Mouse (Mus musculus): ENCODE results near the gene Zdhhc9.

The Zdhhc9 gene

DNA sequence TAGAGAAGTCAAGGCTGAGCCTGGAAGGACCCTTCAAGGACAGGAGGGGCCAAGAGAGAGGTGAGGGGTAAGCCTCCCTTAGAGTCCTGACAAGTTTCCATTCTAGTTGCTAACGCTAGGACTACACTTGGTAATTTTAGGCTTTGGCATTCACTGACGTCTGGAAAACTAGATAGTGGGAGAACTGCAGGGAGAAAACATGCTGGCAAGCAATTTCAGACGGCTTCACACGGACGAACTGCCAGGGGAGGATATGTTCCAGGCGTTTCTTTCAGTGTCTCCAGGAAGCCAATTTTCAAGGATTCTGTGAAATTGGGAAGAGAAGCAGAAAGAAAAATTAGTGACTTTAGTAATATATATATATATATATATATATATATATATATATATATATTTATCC is 26.8 kb downstream of the Zdhhc9 start:
- in situ Hi-C loops (cut with MboI, MseI) = no loop called here

DNA sequence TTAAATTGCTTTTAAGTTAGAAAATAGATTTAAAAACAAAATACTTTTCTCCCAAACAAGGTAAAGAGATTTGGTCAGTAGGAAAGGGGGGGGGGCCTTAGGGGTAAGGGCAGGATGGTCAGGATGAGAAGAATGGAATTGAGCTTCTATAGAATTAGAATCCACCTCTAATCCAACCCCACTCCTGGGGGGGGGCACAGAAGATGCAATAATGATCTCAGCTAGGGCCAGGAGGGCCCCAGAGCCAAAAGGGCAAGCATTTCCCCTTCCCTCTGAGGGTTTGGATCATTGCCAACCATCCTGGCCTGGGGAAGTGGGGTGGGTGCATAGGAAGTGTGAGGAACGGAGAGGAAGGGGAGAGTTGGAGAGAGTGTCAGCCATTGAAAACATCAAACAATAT is 38.3 kb downstream of the Zdhhc9 start:
- in situ Hi-C loops (cut with MboI, MseI) = no loop called here

GRCm38 (mm10) chrX:48169892-48170291 is 38.8 kb downstream of the Zdhhc9 start:
- in situ Hi-C loops (cut with MboI, MseI) = no loop called here

GRCm38 (mm10) chrX:48158229-48158919 is 50.3 kb downstream of the Zdhhc9 start:
- in situ Hi-C loops (cut with MboI, MseI) = no loop called here

- in situ Hi-C loops (cut with MboI, MseI) = no loop called here
Observed at GRCm38 (mm10) chrX:48157396-48157795, 51.3 kb downstream of the Zdhhc9 start.

DNA sequence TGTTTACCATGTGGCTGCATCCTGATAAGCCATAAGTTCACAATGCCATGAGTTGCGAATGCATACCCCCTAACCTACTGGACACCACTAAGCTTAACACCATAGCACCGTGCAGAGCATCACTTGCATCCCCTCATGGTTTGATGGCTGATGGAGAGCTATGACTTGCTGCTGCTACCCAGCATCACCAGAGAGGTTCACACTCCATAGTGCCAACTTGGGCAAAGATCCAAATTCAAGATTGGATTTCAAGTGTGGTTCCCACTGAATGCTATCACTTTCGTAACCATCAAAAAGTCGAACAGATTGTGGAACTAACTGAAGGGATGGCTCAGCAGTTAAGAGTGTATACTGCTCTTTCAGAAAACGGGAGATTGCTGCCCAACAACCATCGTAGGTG is 53.2 kb downstream of the Zdhhc9 start:
- in situ Hi-C loops (cut with MboI, MseI) = no loop called here

GRCm38 (mm10) chrX:48153949-48154348 is 54.7 kb downstream of the Zdhhc9 start:
- in situ Hi-C loops (cut with MboI, MseI) = no loop called here

DNA sequence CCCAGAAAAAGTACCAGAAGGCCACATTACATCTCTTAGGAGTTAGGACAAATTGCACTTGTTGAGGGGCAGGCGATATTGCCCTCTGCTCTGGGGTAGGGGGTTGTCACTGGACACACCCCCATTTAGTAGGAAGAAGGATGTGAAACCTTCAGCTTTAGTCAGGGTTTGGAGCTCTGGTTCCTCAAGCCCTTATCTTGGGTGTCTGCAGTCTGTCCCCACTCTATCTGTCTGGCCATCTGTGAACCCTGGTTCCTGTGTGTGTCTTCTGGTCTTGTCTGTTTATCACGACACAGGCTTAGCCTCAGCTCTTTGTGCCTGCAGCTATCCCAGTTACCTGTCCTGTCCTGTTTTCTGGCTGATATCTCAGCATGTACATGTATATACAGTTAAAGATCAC is 55.3 kb downstream of the Zdhhc9 start:
- in situ Hi-C loops (cut with MboI, MseI) = no loop called here

GRCm38 (mm10) chrX:48152106-48152505 is 56.6 kb downstream of the Zdhhc9 start:
- in situ Hi-C loops (cut with MboI, MseI) = no loop called here

- in situ Hi-C loops (cut with MboI, MseI) = no loop called here
Observed at GRCm38 (mm10) chrX:48147741-48148186, 60.9 kb downstream of the Zdhhc9 start.

DNA sequence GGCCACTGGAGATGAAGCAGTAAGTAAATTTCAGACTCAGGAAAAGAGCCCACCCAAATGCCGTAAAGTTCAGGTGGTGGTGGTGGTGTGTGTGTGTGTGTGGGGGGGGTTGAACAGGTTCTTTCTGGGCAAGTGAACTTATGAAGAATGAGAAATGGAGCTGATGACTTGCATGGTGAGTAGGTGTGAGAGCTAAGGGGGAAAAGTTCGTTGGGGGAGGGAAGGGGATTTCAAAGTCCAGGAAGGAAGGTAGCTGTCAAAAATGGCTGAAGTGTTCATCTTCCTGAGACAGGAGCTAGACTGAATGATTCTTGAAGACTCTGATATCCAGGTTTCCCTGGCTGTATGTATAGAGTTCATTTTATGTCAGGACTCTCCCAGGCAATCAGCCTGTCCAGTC is 61.5 kb downstream of the Zdhhc9 start:
- in situ Hi-C loops (cut with MboI, MseI) = no loop called here

GRCm38 (mm10) chrX:48146262-48146661 is 62.4 kb downstream of the Zdhhc9 start, which contains the start of gene Sash3:
Gene Sash3, plus strand, starts transcription at chrX:48146436.
- in situ Hi-C loops (cut with MboI, MseI) = no loop called here

DNA sequence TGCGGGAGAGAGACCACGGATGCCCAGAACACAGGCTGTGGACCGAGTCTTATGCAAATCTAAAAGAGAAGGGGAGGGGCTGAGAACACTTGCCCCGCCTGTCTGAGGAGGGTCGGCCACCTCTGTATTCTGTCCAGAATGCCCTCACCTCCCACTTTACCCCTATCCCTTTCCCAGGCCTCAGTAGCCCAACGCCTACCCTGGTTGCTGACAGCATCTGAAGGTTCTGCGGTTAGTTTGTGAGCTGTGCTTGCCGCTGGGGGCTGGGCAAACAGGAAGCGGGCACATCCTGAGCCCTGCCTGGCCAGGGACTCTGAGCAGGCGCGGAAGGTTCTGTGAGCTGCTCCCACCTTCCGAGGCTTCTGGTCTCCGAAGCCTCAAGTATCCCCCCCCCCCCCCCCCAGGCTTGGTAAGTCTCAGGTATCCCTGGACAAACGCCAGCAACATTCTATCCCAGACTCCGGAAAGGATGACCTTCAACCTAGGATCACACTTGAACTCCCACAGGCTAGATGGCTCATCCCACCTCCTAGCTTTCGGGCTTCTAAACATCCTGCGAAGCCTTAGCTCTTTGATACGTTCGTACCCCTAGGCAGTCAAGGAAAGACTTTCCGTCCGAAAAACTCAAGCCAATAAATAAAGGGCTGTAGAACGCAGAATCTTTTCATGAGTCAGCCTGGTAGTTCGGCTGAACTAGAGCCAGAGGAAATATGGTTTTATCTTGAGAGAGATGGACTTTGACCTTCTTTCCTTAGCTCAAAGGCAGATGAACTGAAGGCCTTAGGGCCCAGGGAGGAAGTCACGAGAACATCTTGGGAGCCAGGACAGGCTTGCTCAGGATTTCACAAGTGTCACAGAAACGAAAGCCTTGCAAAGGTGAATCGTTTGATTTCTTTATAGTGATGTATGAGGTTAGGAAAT is 65.0 kb downstream of the Zdhhc9 start:
- in situ Hi-C loops (cut with MboI, MseI) = loop anchor here (5.0 kb wide), 1 partner anchor 64 kb away; the partner anchor contains the start of gene Zdhhc9

DNA sequence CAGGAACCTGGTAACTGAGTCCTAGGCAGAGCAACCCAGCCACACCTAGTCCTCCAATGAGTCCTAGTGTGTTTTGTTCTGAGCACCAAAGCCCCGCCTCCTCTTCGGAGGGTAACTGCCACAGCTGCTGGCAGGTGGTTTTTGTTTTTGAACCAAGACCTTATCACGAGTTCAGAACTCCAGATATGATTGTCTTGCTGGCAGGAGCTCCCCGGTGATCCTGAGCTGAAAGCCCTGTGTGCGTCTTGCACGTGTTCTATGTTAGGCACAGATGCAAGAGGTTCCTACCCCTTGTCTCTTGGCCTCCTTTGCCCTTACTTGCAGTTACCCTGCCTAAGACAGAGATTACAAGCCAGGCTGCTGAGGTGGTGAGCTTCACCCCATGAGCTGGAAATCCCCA is 67.2 kb downstream of the Zdhhc9 start:
- in situ Hi-C loops (cut with MboI, MseI) = loop anchor here (5.0 kb wide), 1 partner anchor 66 kb away; the partner anchor contains the start of gene Zdhhc9

- in situ Hi-C loops (cut with MboI, MseI) = loop anchor here (5.0 kb wide), 1 partner anchor 67 kb away; the partner anchor contains the start of gene Zdhhc9
Observed at GRCm38 (mm10) chrX:48140286-48140877, 68.3 kb downstream of the Zdhhc9 start.

GRCm38 (mm10) chrX:48139368-48140285 is 69.1 kb downstream of the Zdhhc9 start:
- in situ Hi-C loops (cut with MboI, MseI) = loop anchor here (5.0 kb wide), 1 partner anchor 68 kb away; the partner anchor contains the start of gene Zdhhc9

DNA sequence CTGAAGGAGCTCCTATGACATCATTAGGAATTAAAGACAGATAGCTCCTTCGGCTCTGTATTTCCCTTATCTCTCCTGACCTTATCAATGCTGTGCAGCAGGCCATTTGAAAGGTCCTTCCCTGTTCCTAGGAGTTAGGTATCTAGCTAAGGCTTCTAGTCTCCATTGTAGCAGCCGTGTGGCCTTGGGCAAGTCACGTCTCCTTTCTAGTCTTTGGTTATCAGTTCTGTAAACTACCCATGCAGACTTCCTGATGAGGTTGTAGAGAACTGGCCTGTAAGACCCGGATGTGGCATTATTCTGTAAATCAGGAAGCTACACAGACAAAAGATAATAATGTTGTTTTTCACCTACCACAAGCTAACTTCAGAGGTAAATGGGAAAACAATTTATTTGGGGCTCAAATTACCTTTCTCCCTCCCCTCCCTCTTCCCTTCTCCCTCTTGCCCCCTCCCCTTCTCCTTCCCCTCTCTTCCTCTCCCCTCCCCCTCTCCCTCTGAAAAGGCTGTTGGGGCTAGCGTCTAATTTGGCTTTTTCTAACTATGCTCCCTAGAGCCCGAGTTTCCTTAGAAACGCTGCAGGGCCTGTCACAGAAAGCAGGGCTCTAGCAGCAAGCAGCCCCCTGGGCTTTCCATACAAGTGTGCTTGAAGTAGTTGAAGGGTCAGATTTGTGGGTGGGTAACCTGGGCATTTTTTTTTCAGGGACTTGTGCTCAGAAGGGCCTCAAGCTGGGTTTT is 70.0 kb downstream of the Zdhhc9 start:
- in situ Hi-C loops (cut with MboI, MseI) = no loop called here

GRCm38 (mm10) chrX:48138011-48138410 is 70.7 kb downstream of the Zdhhc9 start:
- in situ Hi-C loops (cut with MboI, MseI) = no loop called here

DNA sequence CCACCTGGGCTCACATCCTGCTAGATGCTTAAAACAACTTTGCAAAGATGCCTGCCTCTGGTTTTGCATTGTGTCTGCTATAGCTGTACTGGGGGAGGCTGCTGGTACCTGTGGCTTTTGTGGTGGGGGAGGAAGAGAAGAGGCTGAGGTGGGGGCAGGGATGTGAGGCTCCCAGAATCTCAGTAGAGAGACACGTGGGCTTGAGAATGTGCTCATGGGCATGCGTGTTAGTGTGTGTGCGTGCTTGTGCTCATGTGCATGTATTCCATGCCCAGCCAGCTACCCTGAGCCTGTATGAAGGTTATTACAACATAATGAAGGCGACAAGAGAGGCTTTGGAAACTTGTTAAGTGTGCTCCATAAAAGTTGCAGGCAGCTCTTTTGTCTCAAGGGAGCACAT is 71.7 kb downstream of the Zdhhc9 start:
- in situ Hi-C loops (cut with MboI, MseI) = no loop called here

DNA sequence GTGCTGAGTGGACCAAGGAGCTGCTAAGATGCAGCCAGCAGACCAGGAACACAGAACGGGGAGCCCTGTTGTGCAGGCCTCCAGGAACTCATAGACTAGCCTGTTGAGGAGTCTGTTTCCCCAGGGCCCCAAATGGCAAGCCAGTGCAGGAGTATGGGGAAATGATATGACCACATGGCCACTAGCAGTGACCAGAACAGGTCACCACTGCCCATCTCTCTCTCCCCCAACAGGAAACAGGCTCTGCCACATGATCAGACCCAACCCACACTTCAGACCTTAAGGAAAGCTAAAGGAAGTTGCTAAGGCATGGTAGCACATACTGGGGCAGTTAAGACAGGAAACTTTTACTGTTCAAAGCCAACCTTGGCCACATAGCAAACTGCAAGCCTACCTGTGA is 79.5 kb downstream of the Zdhhc9 start:
- in situ Hi-C loops (cut with MboI, MseI) = no loop called here

All from T-helper 1 cell (primary cell).